Mouse (Mus musculus) ES-Bruce4 (cell line): ENCODE results near the gene Lpcat1. TPM values are rescaled to one million over a fixed set of nuclear protein-coding genes. Genes with fewer than 3 reads are reported as not detected.
A peak's percentile ranks its signal among the peaks of the same experiment; 100 is the strongest.

Source experiments
- H3K27ac ChIP-seq: 2 replicates; pipeline ENCODE4 v1.5.1; 2012; ENCODE audit warnings: low read length, inconsistent platforms; ENCODE audit not compliant: insufficient read depth
- H3K27me3 ChIP-seq: 2 replicates; pipeline ENCODE4 v1.6.1; 2012; ENCODE audit warnings: mild to moderate bottlenecking, low read length, inconsistent platforms; ENCODE audit not compliant: control insufficient read depth, poor library complexity, insufficient read depth, severe bottlenecking
- H3K36me3 ChIP-seq: 2 replicates; pipeline ENCODE4 v1.6.1; 2012; ENCODE audit warnings: inconsistent platforms, mild to moderate bottlenecking, low read length, moderate library complexity; ENCODE audit not compliant: control insufficient read depth, poor library complexity, insufficient read depth, severe bottlenecking
- H3K4me1 ChIP-seq: one replicate; pipeline ENCODE4 v1.8.1; 2011; ENCODE audit warnings: low read length; ENCODE audit not compliant: control insufficient read depth, insufficient read depth
- H3K4me3 ChIP-seq: 2 replicates; pipeline ENCODE4 v1.5.1; 2011; ENCODE audit warnings: low read depth, mild to moderate bottlenecking, low read length
- H3K9ac ChIP-seq: 2 replicates; pipeline ENCODE4 v1.6.1; 2012; ENCODE audit warnings: low read depth, mild to moderate bottlenecking, inconsistent platforms; ENCODE audit not compliant: poor library complexity, severe bottlenecking
- H3K9me3 ChIP-seq: replicated peaks from 2 replicates; pipeline ENCODE4 v1.6.1; 2012; ENCODE audit warnings: mild to moderate bottlenecking, low read length, inconsistent platforms; ENCODE audit not compliant: control insufficient read depth, poor library complexity, insufficient read depth, severe bottlenecking
- CTCF ChIP-seq: IDR thresholded peaks from one replicate; pipeline ENCODE4 v1.8.1; 2011; ENCODE audit warnings: low read depth, low read length
- EP300 ChIP-seq: IDR thresholded peaks from 2 replicates; pipeline ENCODE4 v1.6.1; 2011; ENCODE audit warnings: low read depth, low read length; ENCODE audit not compliant: insufficient read depth
- POLR2A ChIP-seq: IDR thresholded peaks from one replicate; pipeline ENCODE4 v1.8.1; 2011; ENCODE audit warnings: low read length; ENCODE audit not compliant: insufficient read depth
- polyA plus RNA-seq: library from polyadenylated mRNA; stranded (reverse); fragments of >200 nt; gene quantifications from 2 replicates; pipeline ENCODE4 v1.2.4, GENCODE M21; 2011; ENCODE audit warnings: low read depth; ENCODE audit not compliant: missing spikeins, insufficient read depth, insufficient read length

Lpcat1 gene
- polyA plus RNA-seq, 1 experiment: 44.8 TPM

GRCm38 (mm10) chr13:73425839-73426490 lies 41.0 kb upstream of the Lpcat1 start:
- TF ChIP-seq EP300: no peak
- no peak for TF ChIP-seq POLR2A
- TF ChIP-seq CTCF: peak; percentile 98
- no peaks in the 10 kb centered on the region for H3K36me3 ChIP-seq
- H3K27ac ChIP-seq: no peak overlapping the region
- H3K27me3 ChIP-seq: no peaks in the 10 kb centered on the region
- H3K9ac ChIP-seq: no peak overlapping the region
- H3K9me3 ChIP-seq: no peaks in the 10 kb centered on the region
- no peak overlapping the region for H3K4me3 ChIP-seq
- no peaks in the 10 kb centered on the region for H3K4me1 ChIP-seq

DNA sequence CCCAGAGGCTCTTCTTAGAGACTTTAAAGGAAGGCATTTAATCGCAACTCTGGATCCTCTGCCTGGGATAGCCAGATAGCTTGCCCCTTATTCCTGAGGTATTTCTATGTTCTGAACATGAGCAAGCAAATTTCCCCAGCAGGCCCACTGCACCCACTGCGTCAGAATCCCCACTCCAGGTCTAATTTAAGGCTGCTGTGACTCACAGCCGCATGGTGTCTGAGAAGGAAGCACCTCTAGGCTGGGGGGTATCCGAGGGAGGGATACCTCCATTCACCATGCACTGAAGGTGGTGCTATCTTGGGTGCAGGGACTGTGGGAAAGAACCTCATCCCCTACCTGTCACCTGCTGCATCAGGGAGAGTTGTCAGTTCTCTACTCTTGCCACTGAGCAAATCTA lies 40.4 kb upstream of the Lpcat1 start:
- Histone ChIP-seq H3K36me3 (no peaks in the 10 kb centered on the region), H3K9ac (no peak overlapping the region), H3K9me3 (no peaks in the 10 kb centered on the region), H3K4me3 (no peak overlapping the region), H3K27ac (no peak overlapping the region), H3K27me3 (no peaks in the 10 kb centered on the region), H3K4me1 (no peaks in the 10 kb centered on the region)
- TF ChIP-seq CTCF: no peak
- TF ChIP-seq EP300: no peak
- TF ChIP-seq POLR2A: no peak

GRCm38 (mm10) chr13:73429605-73430321 lies 37.2 kb upstream of the Lpcat1 start:
- Histone ChIP-seq H3K9ac (no peak overlapping the region), H3K4me3 (no peak overlapping the region), H3K4me1 (no peaks in the 10 kb centered on the region), H3K9me3 (no peaks in the 10 kb centered on the region), H3K27ac (no peak overlapping the region), H3K27me3 (no peaks in the 10 kb centered on the region), H3K36me3 (no peaks in the 10 kb centered on the region)
- no peak for TF ChIP-seq CTCF
- TF ChIP-seq POLR2A: no peak
- TF ChIP-seq EP300: no peak

DNA sequence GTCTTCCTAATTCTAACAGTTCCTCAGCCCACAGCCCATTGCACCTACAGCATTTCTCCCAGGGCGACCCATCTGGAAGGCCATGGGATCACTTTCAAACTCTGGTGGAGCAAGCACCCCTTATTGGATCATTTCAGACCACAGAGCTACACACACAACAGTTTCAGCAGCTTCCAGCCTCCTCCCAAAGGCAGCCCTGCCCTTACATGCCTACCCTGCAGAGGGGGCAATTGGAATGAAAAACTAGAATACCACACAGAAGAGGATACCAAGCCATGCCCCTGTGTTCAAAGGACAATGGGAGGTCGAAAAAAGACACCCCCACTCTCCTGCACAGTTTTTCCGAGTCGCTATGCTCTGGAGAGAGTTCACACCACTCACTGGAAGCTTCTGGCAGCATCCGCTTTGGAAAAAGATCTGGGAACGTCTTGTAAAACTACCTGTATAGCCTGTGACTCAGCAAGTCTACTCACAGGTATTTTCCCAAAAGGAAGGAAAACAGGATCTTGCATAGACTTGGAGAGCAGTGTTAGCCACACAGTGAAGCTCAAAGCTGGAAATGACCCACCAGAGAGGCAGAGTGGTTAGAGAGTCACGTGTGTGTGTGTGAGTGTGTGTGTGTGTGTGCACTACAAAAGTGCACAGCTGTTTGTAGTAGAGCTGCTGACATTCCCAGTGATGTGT lies 34.4 kb upstream of the Lpcat1 start:
- TF ChIP-seq CTCF: peak; percentile 1
- no peak for TF ChIP-seq EP300
- Histone ChIP-seq H3K9me3 (no peaks in the 10 kb centered on the region), H3K36me3 (no peaks in the 10 kb centered on the region), H3K27ac (no peak overlapping the region), H3K27me3 (no peaks in the 10 kb centered on the region), H3K9ac (no peak overlapping the region), H3K4me3 (no peak overlapping the region), H3K4me1 (no peaks in the 10 kb centered on the region)

GRCm38 (mm10) chr13:73433681-73434535 lies 33.1 kb upstream of the Lpcat1 start:
- TF ChIP-seq EP300 (no peak), CTCF (no peak), POLR2A (no peak)
- H3K27me3 ChIP-seq: no peaks in the 10 kb centered on the region
- H3K4me3 ChIP-seq: no peak overlapping the region
- no peak overlapping the region for H3K9ac ChIP-seq
- H3K27ac ChIP-seq: no peak overlapping the region
- no peaks in the 10 kb centered on the region for H3K9me3 ChIP-seq
- H3K36me3 ChIP-seq: no peaks in the 10 kb centered on the region
- H3K4me1 ChIP-seq: no peaks in the 10 kb centered on the region
